Mouse (Mus musculus) liver, embryonic 11.5 days (tissue): ENCODE results near the gene Asb4. TPM values are rescaled to one million over a fixed set of nuclear protein-coding genes. Genes with fewer than 3 reads are reported as not detected.

Source experiments
- ATAC-seq: fragments of 200-750 bp; cut with Nextera tagmentation; replicated peaks from 2 replicates; pipeline ENCODE4 v1.8.0; 2017; ENCODE audit warnings: moderate number of reproducible peaks, mild to moderate bottlenecking, moderate TSS enrichment, moderate library complexity; ENCODE audit not compliant: low FRiP score
- DNase-seq: peaks from one replicate; pipeline ENCODE4 v3.0.0-alpha.2; 2017; ENCODE audit warnings: low spot score
- H3K27ac ChIP-seq: fragments of 300-500 bp; sonication (generic); 2 replicates; pipeline ENCODE4 v1.5.1; 2014; ENCODE audit warnings: mild to moderate bottlenecking, low read depth, low read length, control low read depth
- H3K27me3 ChIP-seq: fragments of 300-500 bp; sonication (generic); replicated peaks from 2 replicates; pipeline ENCODE4 v1.6.1; 2014; ENCODE audit warnings: low read length, mixed read lengths; ENCODE audit not compliant: control insufficient read depth, insufficient read depth
- H3K36me3 ChIP-seq: fragments of 300-500 bp; sonication (generic); 2 replicates; pipeline ENCODE4 v1.6.1; 2014; ENCODE audit warnings: mild to moderate bottlenecking, low read length, moderate library complexity, mixed read lengths; ENCODE audit not compliant: control insufficient read depth, insufficient read depth
- H3K4me1 ChIP-seq: fragments of 300-500 bp; sonication (generic); replicated peaks from 2 replicates; pipeline ENCODE4 v1.6.1; 2014; ENCODE audit warnings: low read length, mixed read lengths; ENCODE audit not compliant: control insufficient read depth, insufficient read depth
- H3K4me2 ChIP-seq: fragments of 300-500 bp; sonication (generic); 2 replicates; pipeline ENCODE4 v1.6.1; 2014; ENCODE audit warnings: mild to moderate bottlenecking, control low read depth, moderate library complexity
- H3K4me3 ChIP-seq: fragments of 300-500 bp; sonication (generic); 2 replicates; pipeline ENCODE4 v1.5.1; 2014; ENCODE audit warnings: low read depth, low read length, control low read depth
- H3K9ac ChIP-seq: fragments of 300-500 bp; sonication (generic); 2 replicates; pipeline ENCODE4 v1.6.1; 2014; ENCODE audit warnings: low read depth, low read length, control low read depth
- H3K9me3 ChIP-seq: fragments of 300-500 bp; sonication (generic); 2 replicates; pipeline ENCODE4 v1.6.1; 2016; ENCODE audit warnings: low read length, inconsistent platforms, mixed read lengths; ENCODE audit not compliant: control insufficient read depth
- WGBS: fragments of 180-500 bp; shearing (Covaris S2); extraction: QIAGEN DNeasy Blood & Tissue Kit; methylation state at CpG from one replicate; pipeline ENCODE4 v1.1.7; 2014; 5-methylcytosine and 5-hydroxymethylcytosine counted together
- polyA plus RNA-seq: library from polyadenylated mRNA; unstranded; fragments of >200 nt; fragmentation: Nextera tagmentation; extraction: Ambion mirVana; gene quantifications from 2 replicates; pipeline ENCODE4 v1.2.1, GENCODE M21; 2014

The Asb4 gene
- polyA plus RNA-seq, 1 experiment from 2014 or later, result 100 TPM

DNA sequence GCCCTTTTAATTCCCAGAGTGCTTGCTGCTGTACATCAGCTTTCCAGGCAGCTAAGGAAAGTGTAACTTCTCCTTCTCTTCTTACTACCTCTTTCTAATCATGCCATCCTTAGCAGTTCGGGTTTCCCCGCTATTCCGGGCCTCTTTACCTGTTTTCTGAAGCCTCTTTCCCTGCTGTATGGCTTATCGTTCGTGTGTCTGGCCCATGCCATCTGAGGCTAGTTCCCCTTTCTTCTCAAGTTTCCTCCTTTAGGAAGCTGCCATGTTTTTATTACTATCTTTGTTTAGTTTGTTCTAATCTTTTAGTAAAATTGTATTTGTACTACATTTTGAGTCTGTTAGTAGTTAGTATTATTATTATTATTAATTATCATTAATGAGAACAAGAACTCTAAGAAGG, 17.3 kb upstream of the Asb4 start:
- Histone ChIP-seq H3K27me3 (no peaks in the 10 kb centered on the region), H3K4me2 (no peak overlapping the region), H3K4me1 (no peaks in the 10 kb centered on the region), H3K9me3 (no peaks in the 10 kb centered on the region), H3K4me3 (no peak overlapping the region), H3K36me3 (no peaks in the 10 kb centered on the region), H3K27ac (no peak overlapping the region), H3K9ac (no peak overlapping the region)
- 68% methylated on average over 5 of the region's 5 CpGs for WGBS
- DNase-seq, result no peak
- ATAC-seq, result no peak

DNA sequence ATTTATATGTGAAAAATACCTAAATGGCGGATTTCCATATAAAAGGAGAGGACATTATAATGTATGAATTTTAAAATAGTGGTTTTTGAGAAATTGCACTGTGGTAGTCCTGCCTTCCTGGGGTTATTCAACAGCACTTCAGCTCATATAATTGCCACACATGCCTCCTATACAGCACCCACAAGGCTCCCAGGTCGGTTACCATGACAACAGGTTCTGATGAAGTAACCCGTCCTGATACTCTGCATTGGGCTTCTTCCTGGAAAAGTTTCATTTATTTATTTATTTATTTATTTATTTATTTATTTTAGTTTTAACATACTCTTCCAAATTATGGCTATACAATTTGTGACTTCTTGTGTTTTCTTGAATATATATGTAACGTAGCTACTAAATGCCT, 6.3 kb upstream of the Asb4 start:
- no peak overlapping the region for H3K4me2 ChIP-seq
- no peak overlapping the region for H3K9ac ChIP-seq
- no peaks in the 10 kb centered on the region for H3K36me3 ChIP-seq
- H3K4me3 ChIP-seq, result no peak overlapping the region
- 83% methylated on average over 4 of the region's 4 CpGs for WGBS
- no peak overlapping the region for H3K27ac ChIP-seq
- H3K9me3 ChIP-seq, result no peaks in the 10 kb centered on the region
- ATAC-seq (no peak), DNase-seq (no peak)
- H3K4me1 ChIP-seq, result peaks cover 8% of the 10 kb centered on the region
- H3K27me3 ChIP-seq, result no peaks in the 10 kb centered on the region

DNA sequence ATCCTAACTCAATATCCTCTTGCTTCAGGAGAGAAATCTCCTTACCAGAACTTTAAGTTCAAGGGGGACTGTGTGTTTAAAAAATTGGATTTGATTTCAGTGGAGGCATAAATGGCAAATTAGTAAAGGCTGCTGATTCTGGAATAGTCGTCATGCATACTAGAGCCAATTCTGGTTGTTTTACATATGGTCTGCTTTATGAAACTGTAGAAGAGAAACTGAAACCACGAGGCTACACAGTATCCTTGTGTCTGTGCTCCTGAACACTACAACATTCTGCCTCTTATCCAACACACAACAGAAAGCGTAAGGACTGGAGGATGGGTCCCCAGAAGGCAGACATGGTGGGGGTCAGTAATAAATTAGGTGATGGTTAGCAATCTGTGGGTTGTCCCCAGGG, 4.1 kb upstream of the Asb4 start:
- Histone ChIP-seq H3K27me3 (no peaks in the 10 kb centered on the region), H3K4me2 (no peak overlapping the region), H3K27ac (no peak overlapping the region), H3K9ac (no peak overlapping the region), H3K36me3 (no peaks in the 10 kb centered on the region), H3K4me3 (no peak overlapping the region), H3K4me1 (peaks cover 21% of the 10 kb centered on the region), H3K9me3 (no peaks in the 10 kb centered on the region)
- DNase-seq (no peak), ATAC-seq (no peak)
- whole genome bisulfite sequencing, result 81% methylated on average over 3 of the region's 3 CpGs

DNA sequence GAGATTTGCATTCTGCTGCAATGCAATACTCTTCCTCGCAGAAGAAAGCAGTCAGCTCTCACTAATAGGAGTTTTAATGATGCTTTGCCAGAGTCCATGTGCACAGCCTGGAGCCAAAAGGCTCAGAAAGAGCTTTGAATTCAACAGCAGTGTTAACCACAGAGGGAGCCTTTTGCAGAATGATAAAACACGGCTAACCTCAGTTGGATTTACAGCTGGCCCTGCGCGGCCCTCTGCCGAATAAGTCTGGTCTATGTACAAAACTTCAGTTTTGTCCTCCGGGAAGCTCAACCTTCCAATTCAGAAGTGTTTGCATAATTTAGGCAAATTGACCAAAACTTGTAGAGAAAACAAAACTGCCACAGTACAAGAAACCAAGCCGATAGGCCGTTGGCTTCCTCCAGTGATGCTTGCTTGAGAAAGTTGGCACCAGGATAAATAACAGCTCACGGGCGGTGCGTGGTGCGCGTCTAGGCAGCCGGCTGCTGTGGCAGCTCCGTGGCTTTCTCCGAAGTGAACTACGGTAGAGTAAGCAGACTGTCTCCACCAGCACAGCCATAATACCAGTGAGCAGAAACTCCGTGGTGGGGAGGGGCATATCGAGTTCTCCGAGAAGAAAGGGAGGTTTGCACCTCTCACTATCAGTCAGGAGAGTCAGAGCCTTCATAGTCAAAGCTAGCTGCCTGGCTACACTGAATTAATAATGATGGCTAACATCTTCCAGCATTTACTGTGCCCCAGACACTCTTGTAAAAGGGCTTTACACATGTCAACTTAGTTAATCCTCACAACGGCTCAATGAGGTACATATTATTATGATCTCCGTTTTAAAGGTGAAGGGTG, 3.2 kb upstream of the Asb4 start:
- Histone ChIP-seq H3K9ac (no peak overlapping the region), H3K4me3 (no peak overlapping the region), H3K4me2 (peak overlapping the region; percentile 23; the same call in 1 of the 2 replicates)

DNA sequence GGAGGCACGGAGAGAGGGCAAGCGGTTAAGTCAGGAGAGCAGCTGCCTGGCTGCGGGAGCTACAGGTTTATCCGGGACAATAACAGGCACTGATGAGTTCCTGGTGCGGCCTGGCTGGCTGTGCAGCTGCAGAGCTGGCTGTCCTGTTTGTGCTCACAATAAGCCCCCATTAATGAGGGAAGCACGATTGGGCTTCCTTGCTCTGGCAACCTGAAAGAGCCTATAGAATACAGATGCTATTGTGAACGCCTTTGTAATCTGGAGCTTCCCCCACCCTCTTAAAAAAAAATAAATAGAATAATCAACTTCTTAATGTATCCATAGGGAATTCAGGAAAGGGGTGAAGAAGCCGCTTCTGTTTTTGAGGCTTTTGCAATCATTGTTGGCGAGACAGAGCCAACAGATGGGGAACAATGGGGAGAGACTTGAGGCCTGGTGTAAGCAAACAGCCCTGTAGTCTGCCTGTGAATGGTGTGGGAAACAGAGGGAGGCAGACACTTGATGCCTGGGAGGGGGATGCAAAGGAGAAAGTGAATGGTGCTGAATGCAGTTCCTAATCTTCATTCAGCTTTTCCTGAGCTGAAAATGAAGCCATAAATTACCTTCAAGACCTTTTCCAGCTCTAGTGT, 2.4 kb upstream of the Asb4 start:
- Histone ChIP-seq H3K9ac (no peak overlapping the region), H3K4me3 (no peak overlapping the region), H3K27ac (no peak overlapping the region), H3K36me3 (no peaks in the 10 kb centered on the region), H3K27me3 (no peaks in the 10 kb centered on the region), H3K4me2 (no peak overlapping the region), H3K9me3 (no peaks in the 10 kb centered on the region), H3K4me1 (peaks cover 21% of the 10 kb centered on the region)
- ATAC-seq, result no peak
- DNase-seq, result no peak
- 41% methylated on average over 9 of the region's 9 CpGs for WGBS

More for the DNA sequence above, 3.2 kb upstream of the Asb4 start:
- no peak overlapping the region for H3K27ac ChIP-seq
- no peaks in the 10 kb centered on the region for H3K36me3 ChIP-seq
- 49% methylated on average over 22 of the region's 22 CpGs for WGBS
- ATAC-seq, result no peak
- H3K9me3 ChIP-seq, result no peaks in the 10 kb centered on the region
- peak; percentile 37 for DNase-seq
- peaks cover 21% of the 10 kb centered on the region for H3K4me1 ChIP-seq
- no peaks in the 10 kb centered on the region for H3K27me3 ChIP-seq

DNA sequence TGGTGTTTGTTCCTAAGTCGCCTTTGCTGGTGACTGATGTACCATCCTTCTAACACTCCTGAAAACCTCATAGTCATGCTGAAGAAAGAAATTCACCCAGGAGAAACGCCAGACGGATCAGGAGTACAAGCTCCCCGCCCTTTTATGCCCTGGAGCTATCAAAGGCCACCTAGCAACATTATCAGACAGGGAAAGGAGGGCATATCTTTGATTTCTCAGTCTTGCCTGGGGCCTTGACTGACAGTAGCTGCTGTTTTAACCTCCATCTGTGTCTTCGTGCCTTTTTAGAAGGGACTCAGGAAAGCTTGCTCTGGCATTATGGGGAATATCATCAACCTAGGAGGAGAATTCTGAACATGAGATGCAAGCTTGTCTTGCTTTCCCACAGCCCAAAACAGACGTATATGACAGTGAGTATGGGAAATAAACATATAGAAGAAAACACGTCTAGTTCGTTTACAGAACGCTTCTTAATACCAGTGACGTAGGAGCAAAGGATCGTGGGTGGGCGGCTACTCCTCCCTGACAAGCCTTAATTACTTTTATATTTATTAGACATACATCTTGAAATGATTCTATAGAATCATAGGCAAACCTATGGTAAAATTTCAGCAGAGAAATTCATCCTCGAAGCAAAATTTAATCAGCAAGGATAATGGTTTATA, 1.1 kb upstream of the Asb4 start:
- peaks cover 23% of the 10 kb centered on the region for H3K4me1 ChIP-seq
- WGBS, result 49% methylated on average over 13 of the region's 13 CpGs
- H3K27me3 ChIP-seq, result no peaks in the 10 kb centered on the region
- H3K4me3 ChIP-seq, result no peak overlapping the region
- H3K4me2 ChIP-seq, result no peak overlapping the region
- no peak overlapping the region for H3K9ac ChIP-seq
- H3K36me3 ChIP-seq, result no peaks in the 10 kb centered on the region
- H3K27ac ChIP-seq, result no peak overlapping the region
- H3K9me3 ChIP-seq, result no peaks in the 10 kb centered on the region
- ATAC-seq (no peak), DNase-seq (no peak)

DNA sequence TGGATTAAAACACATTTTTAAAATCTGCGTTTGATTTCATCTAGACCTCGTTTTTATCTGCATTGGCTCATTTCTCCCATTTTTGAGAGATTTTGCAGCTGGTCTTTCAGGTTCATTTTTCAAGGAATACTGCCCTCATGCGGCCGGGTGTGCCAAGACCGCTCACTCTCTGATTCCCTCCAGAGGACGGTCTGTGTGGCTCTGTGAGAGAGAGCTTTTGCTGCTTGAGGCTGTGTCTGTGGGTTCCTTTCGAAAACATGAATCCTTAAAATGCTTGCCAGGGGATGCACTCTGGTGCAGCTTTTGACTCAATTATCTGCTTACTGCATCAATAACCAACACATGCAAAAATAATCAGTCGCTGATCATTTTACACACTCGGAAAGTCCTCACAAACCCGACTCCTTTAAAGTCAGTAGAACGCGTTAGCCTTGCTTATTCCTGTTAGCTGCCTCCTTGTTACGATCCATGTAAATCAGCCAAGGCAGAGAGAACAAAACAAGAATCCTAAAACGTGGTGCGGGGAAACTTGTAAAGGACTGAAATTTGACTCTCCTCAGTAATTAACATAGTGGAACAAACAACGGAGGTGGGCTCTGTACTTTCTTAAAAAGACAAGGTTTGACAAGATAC, 487 bp upstream of the Asb4 start:
- Histone ChIP-seq H3K27ac (no peak overlapping the region), H3K4me2 (peak overlapping the region; percentile 78), H3K27me3 (no peaks in the 10 kb centered on the region), H3K4me1 (peaks cover 23% of the 10 kb centered on the region), H3K9me3 (no peaks in the 10 kb centered on the region), H3K9ac (peak overlapping the region; percentile 46), H3K36me3 (no peaks in the 10 kb centered on the region), H3K4me3 (peak overlapping the region; percentile 35)
- peak; percentile 73; the same call in 1 of the 2 replicates for ATAC-seq
- 3% methylated on average over 16 of the region's 16 CpGs for whole genome bisulfite sequencing
- peak; percentile 77 for DNase-seq

DNA sequence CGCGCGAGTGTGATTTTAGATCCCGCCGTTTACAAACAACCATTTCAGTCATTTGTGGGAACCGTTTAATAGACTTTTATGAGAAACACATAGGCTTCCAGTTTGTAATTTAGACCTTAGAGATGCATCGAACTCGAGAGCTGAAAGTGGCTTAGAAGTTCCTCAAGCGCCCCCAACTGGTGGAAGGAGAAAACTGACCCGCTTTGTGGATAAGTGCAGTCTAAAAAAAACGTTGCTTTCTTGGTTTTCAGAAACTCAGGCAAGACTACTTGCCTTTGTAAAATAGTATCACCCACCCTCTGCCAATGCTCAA, 948 bp downstream of the Asb4 start:
- Histone ChIP-seq H3K4me3 (peak overlapping the region; percentile 35), H3K9me3 (no peaks in the 10 kb centered on the region), H3K27ac (no peak overlapping the region), H3K36me3 (no peaks in the 10 kb centered on the region), H3K27me3 (no peaks in the 10 kb centered on the region), H3K4me2 (peak overlapping the region; percentile 78), H3K4me1 (peaks cover 23% of the 10 kb centered on the region), H3K9ac (no peak overlapping the region)
- ATAC-seq, result 0 out of 2 replicates have a peak, but pooled peaks have one; percentile 9
- WGBS, result 2% methylated on average over 11 of the region's 11 CpGs
- peak; percentile 70 for DNase-seq
